Mouse (Mus musculus) heart, postnatal 4 days (tissue): ENCODE measurements at regions not wholly inside any gene's neighbourhood (a gene's known extent, or its start where the extent isn't known, plus 50 kb on each side); places are given as distances from the start of the nearest gene placed in this dataset.
A peak's percentile ranks its signal among the peaks of the same experiment; 100 is the strongest.

Source experiments
- DNase-seq: peaks from one replicate; pipeline ENCODE4 v3.0.0; 2021

- DNase-seq, result peak; percentile 27
These were observed 173.6 kb upstream of the Klf12 start for GRCm38 (mm10) chr14:100457870-100458726.

GRCm38 (mm10) chr14:100446130-100446529 is 161.7 kb upstream of the Klf12 start:
- no peak for DNase-seq

GRCm38 (mm10) chr14:100444848-100445247 is 160.4 kb upstream of the Klf12 start:
- no peak for DNase-seq

- no peak for DNase-seq
These were observed 159.6 kb upstream of the Klf12 start for GRCm38 (mm10) chr14:100444099-100444498.

GRCm38 (mm10) chr14:100437552-100437951 is 153.1 kb upstream of the Klf12 start:
- DNase-seq, result no peak

- no peak for DNase-seq
These were observed 145.2 kb upstream of the Klf12 start for GRCm38 (mm10) chr14:100429662-100430061.

GRCm38 (mm10) chr14:100426399-100426798 is 141.9 kb upstream of the Klf12 start:
- no peak for DNase-seq

GRCm38 (mm10) chr14:100423790-100424189 is 139.3 kb upstream of the Klf12 start:
- DNase-seq, result no peak

GRCm38 (mm10) chr14:100421666-100422065 is 137.2 kb upstream of the Klf12 start:
- DNase-seq, result no peak

- no peak for DNase-seq
These were observed 130.6 kb upstream of the Klf12 start for GRCm38 (mm10) chr14:100415099-100415498.

- no peak for DNase-seq
These were observed 127.7 kb upstream of the Klf12 start for GRCm38 (mm10) chr14:100412211-100412610.

GRCm38 (mm10) chr14:100397191-100397590 is 112.7 kb upstream of the Klf12 start:
- DNase-seq, result no peak

- DNase-seq, result no peak
These were observed 90.9 kb upstream of the Klf12 start for GRCm38 (mm10) chr14:100375218-100375983.

- DNase-seq, result no peak
These were observed 90.2 kb upstream of the Klf12 start for GRCm38 (mm10) chr14:100374494-100375217.

GRCm38 (mm10) chr14:100366234-100366864 is 81.9 kb upstream of the Klf12 start:
- DNase-seq, result no peak

GRCm38 (mm10) chr14:100362786-100363185 is 78.3 kb upstream of the Klf12 start:
- no peak for DNase-seq

GRCm38 (mm10) chr14:100361346-100362029 is 77.0 kb upstream of the Klf12 start:
- no peak for DNase-seq

GRCm38 (mm10) chr14:100359881-100360280 is 75.4 kb upstream of the Klf12 start:
- no peak for DNase-seq

- DNase-seq, result no peak
These were observed 72.7 kb upstream of the Klf12 start for GRCm38 (mm10) chr14:100357131-100357530.

GRCm38 (mm10) chr14:100353508-100353907 is 69.0 kb upstream of the Klf12 start:
- no peak for DNase-seq

GRCm38 (mm10) chr14:100352961-100353452 is 68.5 kb upstream of the Klf12 start:
- no peak for DNase-seq

GRCm38 (mm10) chr14:100351004-100351403 is 66.5 kb upstream of the Klf12 start:
- DNase-seq, result no peak
